ENCODE assay signal across 8 mouse cellular contexts in genomic region chr5:88587211-88587934, GRCm38 (mm10). TPM values are rescaled to one million over a fixed set of nuclear protein-coding genes. Genes with fewer than 3 reads are reported as not detected.
DNase-seq lines count a peak whose midpoint lies in the region; ATAC-seq and TF ChIP-seq lines count a peak whose summit lies in the region.

No protein-coding gene starts in this region.

- H3K9ac ChIP-seq in neural tube, embryonic 11.5 days (ENCODE audit: low read length), result no peak overlapping the region
- peak overlapping the region; percentile 24 for H3K9ac ChIP-seq in forebrain, embryonic 16.5 days (replicated peaks; ENCODE audit: low read depth, low read length)
- H3K9ac ChIP-seq in intestine, postnatal 0 days (ENCODE audit: low read depth, low read length), result no peak overlapping the region
- H3K9ac ChIP-seq in lung, embryonic 14.5 days, result no peak overlapping the region
- H3K9ac ChIP-seq in stomach, embryonic 15.5 days, result no peak overlapping the region

- no peaks in the 10 kb centered on the region for H3K27me3 ChIP-seq in neural tube, embryonic 11.5 days (ENCODE audit: control insufficient read depth, insufficient read depth, low read length)
- no peaks in the 10 kb centered on the region for H3K27me3 ChIP-seq in forebrain, embryonic 16.5 days (replicated peaks; ENCODE audit: control insufficient read depth, insufficient read depth, low read length)
- H3K27me3 ChIP-seq in intestine, postnatal 0 days (replicated peaks; ENCODE audit: control insufficient read depth, insufficient read depth, low read length), result no peaks in the 10 kb centered on the region
- H3K27me3 ChIP-seq in lung, embryonic 14.5 days (ENCODE audit: insufficient read depth, low read length), result no peaks in the 10 kb centered on the region
- H3K27me3 ChIP-seq in stomach, embryonic 15.5 days (replicated peaks), result no peaks in the 10 kb centered on the region

- ATAC-seq in neural tube, embryonic 11.5 days (ENCODE audit: insufficient read depth, low FRiP score, low TSS enrichment), result peak; percentile 26; the same call in 1 of the 2 replicates
- ATAC-seq in forebrain, embryonic 16.5 days, result peak; percentile 30
- ATAC-seq in intestine, postnatal 0 days, result peak; percentile 94
- ATAC-seq in lung, embryonic 14.5 days (ENCODE audit: insufficient read depth), result peak; percentile 71; the same call in 1 of the 2 replicates
- peak; percentile 82 for ATAC-seq in stomach, embryonic 15.5 days (ENCODE audit: insufficient read depth, low FRiP score, low read depth)

- no peaks in the 10 kb centered on the region for H3K9me3 ChIP-seq in neural tube, embryonic 11.5 days (ENCODE audit: control insufficient read depth, low read length)
- H3K9me3 ChIP-seq in forebrain, embryonic 16.5 days (ENCODE audit: control insufficient read depth, low read length), result no peaks in the 10 kb centered on the region
- H3K9me3 ChIP-seq in intestine, postnatal 0 days (ENCODE audit: control insufficient read depth), result no peaks in the 10 kb centered on the region
- H3K9me3 ChIP-seq in lung, embryonic 14.5 days (ENCODE audit: low read depth, low read length), result no peaks in the 10 kb centered on the region
- H3K9me3 ChIP-seq in stomach, embryonic 15.5 days, result no peaks in the 10 kb centered on the region

- peaks cover 22% of the 10 kb centered on the region for H3K4me1 ChIP-seq in neural tube, embryonic 11.5 days (ENCODE audit: control insufficient read depth, insufficient read depth, low read length)
- H3K4me1 ChIP-seq in forebrain, embryonic 16.5 days (replicated peaks; ENCODE audit: control insufficient read depth, insufficient read depth, low read length), result peaks cover 38% of the 10 kb centered on the region
- H3K4me1 ChIP-seq in intestine, postnatal 0 days (replicated peaks; ENCODE audit: control insufficient read depth, insufficient read depth, low read length), result 0 out of 2 replicates have a peak, but pooled peaks cover 7% of the 10 kb centered on the region
- peaks cover 16% of the 10 kb centered on the region for H3K4me1 ChIP-seq in lung, embryonic 14.5 days (ENCODE audit: insufficient read depth)
- peaks cover 4% of the 10 kb centered on the region; the same call in 1 of the 2 replicates for H3K4me1 ChIP-seq in stomach, embryonic 15.5 days

- no peaks in the 10 kb centered on the region for H3K36me3 ChIP-seq in neural tube, embryonic 11.5 days (ENCODE audit: control insufficient read depth, insufficient read depth, low read length)
- H3K36me3 ChIP-seq in forebrain, embryonic 16.5 days (ENCODE audit: control insufficient read depth, insufficient read depth), result no peaks in the 10 kb centered on the region
- H3K36me3 ChIP-seq in intestine, postnatal 0 days (ENCODE audit: control insufficient read depth, insufficient read depth), result no peaks in the 10 kb centered on the region; the same call in 1 of the 2 replicates
- no peaks in the 10 kb centered on the region for H3K36me3 ChIP-seq in lung, embryonic 14.5 days (ENCODE audit: insufficient read depth)
- no peaks in the 10 kb centered on the region for H3K36me3 ChIP-seq in stomach, embryonic 15.5 days

- no peak for DNase-seq in neural tube, embryonic 11.5 days (ENCODE audit: low spot score)
- DNase-seq in neural tube, embryonic 10.5 days (ENCODE audit: extremely low spot score, low spot score), result no peak
- DNase-seq in lung, embryonic 14.5 days, result peak; percentile 38
- DNase-seq in gastrocnemius, adult 18-20 months (ENCODE audit: low spot score), result no peak
- DNase-seq in Muller cell, postnatal 12 days (ENCODE audit: inconsistent ontology term), result no peak

- 0 out of 2 replicates have a peak overlapping the region, but pooled peaks have one; percentile 0 for H3K4me3 ChIP-seq in neural tube, embryonic 11.5 days (ENCODE audit: low read depth, low read length)
- peak overlapping the region; percentile 80 for H3K4me3 ChIP-seq in forebrain, embryonic 16.5 days (replicated peaks; ENCODE audit: low read length)
- H3K4me3 ChIP-seq in intestine, postnatal 0 days (ENCODE audit: low read depth, low read length), result peak overlapping the region; percentile 12; the same call in 1 of the 2 replicates
- H3K4me3 ChIP-seq in lung, embryonic 14.5 days (ENCODE audit: low read depth, low read length), result no peak overlapping the region
- H3K4me3 ChIP-seq in stomach, embryonic 15.5 days (replicated peaks), result no peak overlapping the region

- H3K27ac ChIP-seq in neural tube, embryonic 11.5 days (ENCODE audit: low read depth, low read length), result no peak overlapping the region
- H3K27ac ChIP-seq in forebrain, embryonic 16.5 days (ENCODE audit: low read length), result no peak overlapping the region
- no peak overlapping the region for H3K27ac ChIP-seq in intestine, postnatal 0 days (ENCODE audit: low read depth, low read length)
- no peak overlapping the region; the same call in 1 of the 2 replicates for H3K27ac ChIP-seq in lung, embryonic 14.5 days (ENCODE audit: low read depth)
- H3K27ac ChIP-seq in stomach, embryonic 15.5 days, result no peak overlapping the region

- WGBS in neural tube, embryonic 11.5 days, result 34% methylated on average over 13 of the region's 13 CpGs
- 25% methylated on average over 13 of the region's 13 CpGs for WGBS in forebrain, embryonic 16.5 days
- 28% methylated on average over 13 of the region's 13 CpGs for WGBS in intestine, postnatal 0 days
- 37% methylated on average over 13 of the region's 13 CpGs for WGBS in lung, embryonic 14.5 days
- 46% methylated on average over 13 of the region's 13 CpGs for whole genome bisulfite sequencing in stomach, embryonic 15.5 days

- peak; percentile 44 for TF ChIP-seq CTCF in intestine, postnatal 0 days (IDR thresholded peaks at IDR 0.05; ENCODE audit: low read depth)
- no peak for TF ChIP-seq CTCF in lung, embryonic 14.5 days (IDR thresholded peaks at IDR 0.05; ENCODE audit: low read depth)

- H3K4me2 ChIP-seq in neural tube, embryonic 11.5 days (ENCODE audit: low read depth), result peak overlapping the region; percentile 45
- H3K4me2 ChIP-seq in forebrain, embryonic 16.5 days (ENCODE audit: low read length), result peak overlapping the region; percentile 76
- H3K4me2 ChIP-seq in intestine, postnatal 0 days (replicated peaks; ENCODE audit: low read depth), result peak overlapping the region; percentile 42
- H3K4me2 ChIP-seq in lung, embryonic 14.5 days, result 0 out of 2 replicates have a peak overlapping the region, but pooled peaks have one; percentile 4
- no peak overlapping the region for H3K4me2 ChIP-seq in stomach, embryonic 15.5 days

RNA-seq across cellular contexts. Expression of gene Rufy3, which starts 22.5 kb away (rescaled TPM):
- polyA plus RNA-seq in neural tube, embryonic 11.5 days (2014; fragmentation: Nextera tagmentation; extraction: Ambion mirVana), result 130 and 134 TPM in 2 replicates
- polyA plus RNA-seq in forebrain, embryonic 16.5 days (2015; fragmentation: Nextera tagmentation; extraction: Ambion mirVana), result 248 and 258 TPM in 2 replicates
- polyA plus RNA-seq in intestine, postnatal 0 days (2015; fragmentation: Nextera tagmentation; extraction: Ambion mirVana), result 10.8 and 12.4 TPM in 2 replicates
- polyA plus RNA-seq in lung, embryonic 14.5 days (2014; fragmentation: Nextera tagmentation; extraction: Ambion mirVana), result 11.9 and 14.0 TPM in 2 replicates
- 16.8 and 18.3 TPM in 2 replicates for polyA plus RNA-seq in stomach, embryonic 15.5 days (2015; fragmentation: Nextera tagmentation; extraction: Ambion mirVana)
- 1 to 10 TPM; 6.3 to 7.4 TPM for total RNA-seq in gastrocnemius, adult 18-20 months (2021)

RNA-seq across cellular contexts. Expression of gene Utp3, which starts 33.1 kb away (rescaled TPM):
- 69.9 and 71.0 TPM in 2 replicates for polyA plus RNA-seq in neural tube, embryonic 11.5 days (2014; fragmentation: Nextera tagmentation; extraction: Ambion mirVana)
- polyA plus RNA-seq in forebrain, embryonic 16.5 days (2015; fragmentation: Nextera tagmentation; extraction: Ambion mirVana), result 50.8 and 55.0 TPM in 2 replicates
- polyA plus RNA-seq in intestine, postnatal 0 days (2015; fragmentation: Nextera tagmentation; extraction: Ambion mirVana), result 27.8 and 31.1 TPM in 2 replicates
- polyA plus RNA-seq in lung, embryonic 14.5 days (2014; fragmentation: Nextera tagmentation; extraction: Ambion mirVana), result 66.8 and 67.9 TPM in 2 replicates
- polyA plus RNA-seq in stomach, embryonic 15.5 days (2015; fragmentation: Nextera tagmentation; extraction: Ambion mirVana), result 62.6 and 65.5 TPM in 2 replicates
- 10 to 100 TPM; 25.5 to 26.2 TPM for total RNA-seq in gastrocnemius, adult 18-20 months (2021)

RNA-seq across cellular contexts. Expression of gene Jchain, which starts 59.7 kb away (rescaled TPM):
- 0.21 and 0.34 TPM in 2 replicates for polyA plus RNA-seq in neural tube, embryonic 11.5 days (2014; fragmentation: Nextera tagmentation; extraction: Ambion mirVana)
- polyA plus RNA-seq in forebrain, embryonic 16.5 days (2015; fragmentation: Nextera tagmentation; extraction: Ambion mirVana), result 0.11 and 0.58 TPM in 2 replicates
- 0.10 TPM in 1 of 2 replicates, not detected in the other for polyA plus RNA-seq in intestine, postnatal 0 days (2015; fragmentation: Nextera tagmentation; extraction: Ambion mirVana)
- polyA plus RNA-seq in lung, embryonic 14.5 days (2014; fragmentation: Nextera tagmentation; extraction: Ambion mirVana), result 0.22 TPM in 1 of 2 replicates, not detected in the other
- polyA plus RNA-seq in stomach, embryonic 15.5 days (2015; fragmentation: Nextera tagmentation; extraction: Ambion mirVana), result 0.19 and 0.27 TPM in 2 replicates
- total RNA-seq in gastrocnemius, adult 18-20 months (2021), result under 1 TPM; 0.59 to 0.64 TPM

Comparison
In these comparisons a context has a peak if more than half of its experiments do, and no peak if none do; other contexts are left out.
1. ATAC-seq: peak in every context shown above with its lines; median percentile 94 in intestine, postnatal 0 days; 82 in stomach, embryonic 15.5 days; 71 in lung, embryonic 14.5 days; 30 in forebrain, embryonic 16.5 days; 26 in neural tube, embryonic 11.5 days.
2. H3K4me3 ChIP-seq: peak in neural tube, embryonic 11.5 days (single experiment), forebrain, embryonic 16.5 days (single experiment) and intestine, postnatal 0 days (single experiment); none in lung, embryonic 14.5 days (single experiment) and stomach, embryonic 15.5 days (single experiment).